Mouse (Mus musculus) intestine, embryonic 14.5 days (tissue): ENCODE measurements around the gene Nup54. TPM values are rescaled to one million over a fixed set of nuclear protein-coding genes. Genes with fewer than 3 reads are reported as not detected.

Source experiments
- ATAC-seq: fragments of 200-750 bp; cut with Nextera tagmentation; replicated peaks from 2 replicates; pipeline ENCODE4 v1.8.0; 2017; ENCODE audit warnings: low read depth, moderate number of reproducible peaks, moderate TSS enrichment, moderate library complexity; ENCODE audit not compliant: low FRiP score, low TSS enrichment
- DNase-seq: peaks from one replicate; pipeline ENCODE4 v3.0.0-alpha.2; 2018; ENCODE audit warnings: low spot score
- H3K27ac ChIP-seq: fragments of 300-500 bp; sonication (generic); 2 replicates; pipeline ENCODE4 v1.5.1; 2014; ENCODE audit warnings: low read depth, mild to moderate bottlenecking, control low read depth
- H3K27me3 ChIP-seq: fragments of 300-500 bp; sonication (generic); replicated peaks from 2 replicates; pipeline ENCODE4 v1.6.1; 2014; ENCODE audit warnings: low read length, control low read depth; ENCODE audit not compliant: control insufficient read depth, insufficient read depth
- H3K36me3 ChIP-seq: fragments of 300-500 bp; sonication (generic); 2 replicates; pipeline ENCODE4 v1.6.1; 2014; ENCODE audit warnings: low read length, control low read depth; ENCODE audit not compliant: control insufficient read depth, insufficient read depth
- H3K4me1 ChIP-seq: fragments of 300-500 bp; sonication (generic); replicated peaks from 2 replicates; pipeline ENCODE4 v1.6.1; 2014; ENCODE audit warnings: low read length, control low read depth, mixed read lengths; ENCODE audit not compliant: control insufficient read depth, insufficient read depth
- H3K4me2 ChIP-seq: fragments of 300-500 bp; sonication (generic); 2 replicates; pipeline ENCODE4 v1.6.1; 2014; ENCODE audit warnings: low read length
- H3K4me3 ChIP-seq: fragments of 300-500 bp; sonication (generic); 2 replicates; pipeline ENCODE4 v1.5.1; 2014; ENCODE audit warnings: low read depth, low read length, control low read depth, mixed read lengths
- H3K9ac ChIP-seq: fragments of 300-500 bp; sonication (generic); 2 replicates; pipeline ENCODE4 v1.6.1; 2014; ENCODE audit warnings: mild to moderate bottlenecking, low read length
- H3K9me3 ChIP-seq: fragments of 300-500 bp; sonication (generic); 2 replicates; pipeline ENCODE4 v1.6.1; 2016; ENCODE audit warnings: low read length, control low read depth; ENCODE audit not compliant: control insufficient read depth
- WGBS: fragments of 180-500 bp; shearing (Covaris S2); extraction: QIAGEN DNeasy Blood & Tissue Kit; methylation state at CpG from one replicate; pipeline ENCODE4 v1.1.7; 2014; 5-methylcytosine and 5-hydroxymethylcytosine counted together
- polyA plus RNA-seq: library from polyadenylated mRNA; unstranded; fragments of >200 nt; fragmentation: Nextera tagmentation; extraction: Ambion mirVana; gene quantifications from 2 replicates; pipeline ENCODE4 v1.2.1, GENCODE M21; 2014

The Nup54 gene
- polyA plus RNA-seq, 1 experiment from 2014 or later: 57.2 TPM

DNA sequence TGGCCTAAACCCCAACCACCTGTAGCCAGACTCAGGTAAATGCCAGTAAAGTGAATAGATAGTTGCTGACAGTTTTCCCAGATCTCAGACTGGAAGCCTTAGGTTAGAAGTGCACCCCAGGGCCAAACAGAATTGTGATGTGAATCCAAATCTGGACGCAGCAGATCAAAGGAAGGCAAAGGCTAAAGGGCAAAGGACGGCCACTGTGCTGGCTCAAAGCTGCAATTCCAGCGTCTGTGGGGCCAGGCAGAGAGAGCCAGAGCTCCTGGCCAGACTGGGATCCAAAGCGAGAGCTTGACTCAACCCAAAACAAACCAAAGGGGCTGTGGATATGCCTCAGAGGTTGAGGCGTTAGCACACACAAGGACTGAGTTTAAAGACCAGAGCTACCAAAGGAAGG is 23.7 kb upstream of the Nup54 start:
- DNase-seq (no peak), ATAC-seq (no peak)
- Histone ChIP-seq H3K9ac (no peak overlapping the region), H3K27ac (no peak overlapping the region), H3K4me3 (no peak overlapping the region), H3K4me2 (no peak overlapping the region), H3K27me3 (no peaks in the 10 kb centered on the region), H3K9me3 (no peaks in the 10 kb centered on the region), H3K4me1 (no peaks in the 10 kb centered on the region), H3K36me3 (peaks cover 29% of the 10 kb centered on the region)
- WGBS: 53% methylated on average over 5 of the region's 5 CpGs

DNA sequence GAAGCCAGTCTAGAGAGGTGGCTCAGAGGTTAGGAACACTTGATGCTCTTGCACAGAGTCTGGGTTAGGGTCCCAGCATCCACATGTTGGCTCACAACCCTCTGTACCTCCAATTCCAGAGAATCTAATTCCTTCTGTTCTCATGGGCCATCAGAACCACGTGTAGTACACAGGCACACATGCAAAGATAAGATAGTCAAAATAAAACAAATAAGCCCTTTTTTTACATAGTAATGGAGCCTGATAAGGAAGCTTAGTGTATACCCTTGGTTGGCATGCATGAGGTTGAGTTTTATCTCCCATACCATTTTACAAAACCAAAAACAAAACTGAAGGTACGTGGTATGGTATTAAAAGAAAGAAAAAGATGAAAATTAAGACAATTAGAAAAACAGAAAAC is 22.4 kb upstream of the Nup54 start:
- Histone ChIP-seq H3K27ac (no peak overlapping the region), H3K4me1 (no peaks in the 10 kb centered on the region), H3K4me3 (no peak overlapping the region), H3K9me3 (no peaks in the 10 kb centered on the region), H3K36me3 (peaks cover 40% of the 10 kb centered on the region), H3K4me2 (no peak overlapping the region), H3K27me3 (no peaks in the 10 kb centered on the region), H3K9ac (no peak overlapping the region)
- DNase-seq (no peak), ATAC-seq (no peak)
- WGBS: 75% methylated on average over 2 of the region's 2 CpGs

DNA sequence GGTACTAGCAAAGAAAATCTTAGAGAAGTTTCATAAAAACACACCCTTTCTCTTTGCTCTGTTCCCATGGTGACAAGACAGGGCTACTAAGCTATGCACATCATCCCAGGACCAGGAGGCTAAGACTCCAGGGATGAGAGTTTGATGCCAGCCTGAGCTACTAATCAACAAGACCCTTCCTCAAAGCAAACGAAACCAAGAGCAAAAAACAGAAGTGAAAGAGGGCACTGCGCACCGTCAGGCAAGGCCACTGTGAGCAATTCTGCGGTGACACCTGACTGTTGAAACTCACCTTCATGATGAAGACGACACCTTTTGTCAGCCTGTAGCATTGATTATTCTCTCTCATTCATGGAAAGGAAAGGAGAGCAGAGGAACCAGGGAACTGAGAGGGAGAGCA is 17.9 kb upstream of the Nup54 start:
- Histone ChIP-seq H3K27ac (no peak overlapping the region), H3K4me3 (no peak overlapping the region), H3K4me2 (no peak overlapping the region), H3K4me1 (no peaks in the 10 kb centered on the region), H3K36me3 (peaks cover 57% of the 10 kb centered on the region), H3K27me3 (no peaks in the 10 kb centered on the region), H3K9ac (no peak overlapping the region), H3K9me3 (no peaks in the 10 kb centered on the region)
- DNase-seq (no peak), ATAC-seq (no peak)
- 97% methylated on average over 5 of the region's 5 CpGs for WGBS

DNA sequence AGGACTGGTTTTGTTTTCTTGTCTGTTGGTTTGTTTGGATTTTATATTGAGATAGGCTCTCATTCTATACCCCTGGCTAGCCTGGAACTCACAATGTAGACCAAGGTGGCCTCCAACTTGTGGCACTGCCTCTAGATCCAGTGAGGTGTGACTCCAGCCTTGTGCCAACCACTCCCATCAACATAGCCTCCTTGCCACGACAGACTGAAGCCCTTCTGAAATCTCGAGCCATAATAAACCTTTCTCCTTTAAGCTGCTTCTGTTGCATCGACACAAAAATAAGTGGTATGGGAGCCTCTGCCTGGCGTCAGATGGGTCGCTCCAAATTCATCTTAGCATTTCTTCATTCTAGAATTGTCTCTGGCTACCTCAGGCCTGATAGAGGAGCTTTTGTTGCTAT is 11.7 kb upstream of the Nup54 start:
- H3K4me3 ChIP-seq: no peak overlapping the region
- no peak for DNase-seq
- H3K4me1 ChIP-seq: no peaks in the 10 kb centered on the region
- H3K4me2 ChIP-seq: no peak overlapping the region
- WGBS: 92% methylated on average over 5 of the region's 5 CpGs
- no peak for ATAC-seq
- no peaks in the 10 kb centered on the region for H3K27me3 ChIP-seq
- H3K9ac ChIP-seq: no peak overlapping the region
- no peak overlapping the region for H3K27ac ChIP-seq
- H3K9me3 ChIP-seq: no peaks in the 10 kb centered on the region
- peaks cover 61% of the 10 kb centered on the region for H3K36me3 ChIP-seq

DNA sequence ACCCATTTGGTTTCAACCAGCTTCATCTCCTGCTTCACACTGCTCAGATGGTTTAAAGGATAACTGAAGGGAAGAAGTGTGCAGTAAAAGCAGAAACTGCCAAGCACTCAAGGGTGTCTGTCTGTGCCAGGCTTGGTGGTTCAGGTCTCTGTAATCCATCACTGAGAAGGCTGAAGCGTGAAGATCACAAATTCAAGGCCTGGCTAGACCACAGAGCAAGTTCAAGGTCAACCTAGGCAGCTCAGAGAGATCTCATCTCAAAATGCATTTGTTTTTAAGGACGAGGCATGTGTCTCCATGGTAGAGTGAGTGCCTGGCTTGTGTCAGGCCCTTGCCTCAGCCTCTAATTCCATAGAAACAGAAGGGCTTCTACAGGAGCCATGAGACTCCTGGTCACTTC is 10.0 kb upstream of the Nup54 start:
- Histone ChIP-seq H3K4me3 (no peak overlapping the region), H3K27me3 (no peaks in the 10 kb centered on the region), H3K4me1 (no peaks in the 10 kb centered on the region), H3K9ac (no peak overlapping the region), H3K27ac (no peak overlapping the region), H3K9me3 (no peaks in the 10 kb centered on the region), H3K4me2 (no peak overlapping the region), H3K36me3 (peaks cover 44% of the 10 kb centered on the region)
- ATAC-seq (no peak), DNase-seq (no peak)
- WGBS: 84% methylated on average over 2 of the region's 2 CpGs

DNA sequence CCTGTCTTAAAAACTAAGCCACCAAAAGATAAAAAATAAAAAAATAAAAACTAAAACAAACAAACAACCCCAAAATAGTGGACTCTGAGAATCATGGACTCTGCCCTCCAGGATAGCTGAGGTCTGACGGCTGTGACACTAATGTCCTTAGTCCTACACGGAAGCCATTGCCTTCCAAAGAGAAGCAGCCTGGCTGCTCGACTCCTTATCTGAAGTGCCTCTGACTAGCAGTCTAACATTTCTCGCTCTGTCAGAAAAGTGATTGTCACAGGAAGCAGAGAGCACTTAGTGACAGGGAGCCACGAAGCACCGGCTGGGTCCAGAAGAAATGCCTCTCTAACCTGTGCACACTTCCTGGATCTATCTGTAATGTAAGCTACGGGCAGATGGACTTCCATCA is 7.9 kb upstream of the Nup54 start:
- no peaks in the 10 kb centered on the region for H3K27me3 ChIP-seq
- no peaks in the 10 kb centered on the region for H3K4me1 ChIP-seq
- ATAC-seq: no peak
- no peaks in the 10 kb centered on the region for H3K9me3 ChIP-seq
- H3K4me2 ChIP-seq: no peak overlapping the region
- H3K9ac ChIP-seq: no peak overlapping the region
- H3K36me3 ChIP-seq: peaks cover 35% of the 10 kb centered on the region
- 82% methylated on average over 7 of the region's 7 CpGs for WGBS
- no peak overlapping the region for H3K4me3 ChIP-seq
- H3K27ac ChIP-seq: no peak overlapping the region
- DNase-seq: no peak

DNA sequence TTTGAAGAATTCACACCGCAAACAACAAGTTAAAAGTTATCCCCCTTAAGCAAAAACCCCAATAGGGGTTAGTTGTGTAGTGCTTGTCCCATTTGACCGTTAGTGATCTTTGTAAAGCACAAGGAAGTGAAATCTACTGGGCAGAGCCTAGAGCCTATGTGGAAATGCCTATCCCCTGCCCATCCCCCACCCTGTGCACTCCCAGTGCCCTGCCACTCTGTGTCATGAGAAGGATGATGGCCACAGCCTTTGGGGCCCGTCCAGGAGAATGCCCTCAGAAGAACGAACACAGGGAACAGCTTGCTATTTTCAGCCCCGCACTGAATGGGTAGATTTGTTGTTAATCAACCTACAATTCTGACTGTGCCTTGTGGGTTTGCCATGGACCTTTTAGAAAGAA is 6.5 kb upstream of the Nup54 start:
- Histone ChIP-seq H3K27me3 (no peaks in the 10 kb centered on the region), H3K9ac (no peak overlapping the region), H3K9me3 (no peaks in the 10 kb centered on the region), H3K4me3 (no peak overlapping the region), H3K4me2 (no peak overlapping the region), H3K4me1 (no peaks in the 10 kb centered on the region), H3K27ac (no peak overlapping the region), H3K36me3 (peaks cover 22% of the 10 kb centered on the region)
- ATAC-seq (no peak), DNase-seq (no peak)
- 78% methylated on average over 5 of the region's 5 CpGs for WGBS

DNA sequence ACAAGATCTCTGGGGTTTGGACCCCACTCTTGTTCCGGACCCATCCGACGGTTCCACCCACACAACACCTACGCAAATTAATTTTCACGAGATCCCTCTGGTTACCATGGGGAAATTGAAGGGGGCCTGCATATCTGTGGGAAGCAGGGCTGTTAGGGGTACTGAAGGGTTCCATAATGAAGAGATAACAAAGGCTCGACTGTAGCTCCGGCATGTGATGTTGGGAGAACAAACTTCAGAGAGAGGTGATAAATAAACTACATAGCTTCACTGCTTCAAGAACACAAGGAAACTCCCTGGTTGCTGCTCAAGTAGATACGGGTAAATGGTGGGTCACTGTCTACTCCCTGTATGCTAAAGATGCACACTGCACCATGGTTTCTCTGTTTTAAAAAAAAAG is 3.5 kb upstream of the Nup54 start:
- ATAC-seq (no peak), DNase-seq (no peak)
- Histone ChIP-seq H3K4me1 (peaks cover 5% of the 10 kb centered on the region; the same call in 1 of the 2 replicates), H3K4me2 (no peak overlapping the region), H3K9ac (no peak overlapping the region), H3K27me3 (no peaks in the 10 kb centered on the region), H3K4me3 (no peak overlapping the region), H3K27ac (no peak overlapping the region), H3K9me3 (no peaks in the 10 kb centered on the region), H3K36me3 (0 out of 2 replicates have a peak, but pooled peaks cover 1% of the 10 kb centered on the region)
- 90% methylated on average over 8 of the region's 8 CpGs for WGBS

DNA sequence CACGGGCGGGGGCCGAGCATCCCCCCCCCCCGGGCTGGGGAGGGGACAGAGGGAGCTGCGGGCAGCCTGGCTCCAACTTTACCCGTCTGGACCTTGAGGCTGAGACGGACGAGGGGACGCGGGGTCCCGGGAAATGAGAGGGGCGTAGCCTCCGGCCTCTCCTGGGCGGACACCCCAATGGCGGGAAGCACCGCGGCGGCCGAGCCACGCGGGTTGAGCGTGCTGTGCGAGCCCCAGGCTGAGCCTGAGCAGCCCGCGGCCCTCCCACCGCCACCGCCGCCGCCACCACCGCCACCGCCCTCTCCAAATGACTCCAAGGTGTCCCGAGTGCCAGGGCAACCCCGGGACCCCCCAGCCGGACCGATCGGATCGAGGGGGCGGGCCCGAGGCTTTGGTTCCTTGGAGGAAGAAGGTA is 441 bp downstream of the Nup54 start:
- peak; percentile 83 for ATAC-seq
- Histone ChIP-seq H3K27me3 (no peaks in the 10 kb centered on the region), H3K4me2 (peak overlapping the region; percentile 76), H3K36me3 (peaks cover 9% of the 10 kb centered on the region), H3K9ac (peak overlapping the region; percentile 83), H3K27ac (peak overlapping the region; percentile 73), H3K9me3 (no peaks in the 10 kb centered on the region), H3K4me3 (peak overlapping the region; percentile 65), H3K4me1 (peaks cover 11% of the 10 kb centered on the region; the same call in 1 of the 2 replicates)
- WGBS: 0% methylated on average over 24 of the region's 39 CpGs
- DNase-seq: no peak
